Mouse (Mus musculus) embryonic facial prominence, embryonic 10.5 days (tissue): ENCODE results near the gene Tpp1. TPM values are rescaled to one million over a fixed set of nuclear protein-coding genes. Genes with fewer than 3 reads are reported as not detected.
"Not testable (repeated sequence)": the region's sequence is repeated elsewhere in the genome, so short reads cannot be mapped to it uniquely, and the experiment has no call there.

Experiments used
- DNase-seq: peaks from one replicate; pipeline ENCODE4 v3.0.0-alpha.2; 2017; ENCODE audit warnings: low spot score
- H3K27ac ChIP-seq: fragments of 300-500 bp; sonication (generic); replicated peaks from 2 replicates; pipeline ENCODE4 v1.5.1; 2016; ENCODE audit warnings: mild to moderate bottlenecking
- H3K27me3 ChIP-seq: fragments of 300-500 bp; sonication (generic); replicated peaks from 2 replicates; pipeline ENCODE4 v1.6.1; 2016; ENCODE audit warnings: low read depth, mild to moderate bottlenecking; ENCODE audit not compliant: poor library complexity, severe bottlenecking
- H3K36me3 ChIP-seq: fragments of 300-500 bp; sonication (generic); replicated peaks from 2 replicates; pipeline ENCODE4 v1.6.1; 2016; ENCODE audit warnings: mild to moderate bottlenecking, moderate library complexity
- H3K4me1 ChIP-seq: fragments of 300-500 bp; sonication (generic); 2 replicates; pipeline ENCODE4 v1.6.1; 2016
- H3K4me3 ChIP-seq: fragments of 300-500 bp; sonication (generic); 2 replicates; pipeline ENCODE4 v1.5.1; 2016; ENCODE audit warnings: mild to moderate bottlenecking, moderate library complexity
- H3K9me3 ChIP-seq: fragments of 300-500 bp; sonication (generic); 2 replicates; pipeline ENCODE4 v1.6.1; 2016; ENCODE audit warnings: mild to moderate bottlenecking
- WGBS: fragments of 180-500 bp; shearing (Covaris S2); methylation state at CpG from one replicate; pipeline ENCODE4 v1.1.7; 2016; 5-methylcytosine and 5-hydroxymethylcytosine counted together
- polyA plus RNA-seq: library from polyadenylated mRNA; unstranded; fragments of >200 nt; fragmentation: Nextera tagmentation; extraction: Ambion mirVana; gene quantifications from 2 replicates; pipeline ENCODE4 v1.2.1, GENCODE M21; 2016

The Tpp1 gene
- polyA plus RNA-seq, 1 experiment from 2014 or later: 45.0 TPM

- Histone ChIP-seq H3K27me3 (no peaks in the 10 kb centered on the region), H3K4me3 (no peak overlapping the region), H3K9me3 (no peaks in the 10 kb centered on the region), H3K4me1 (peaks cover 14% of the 10 kb centered on the region), H3K36me3 (peaks cover 72% of the 10 kb centered on the region), H3K27ac (no peak overlapping the region)
- DNase-seq: no peak
- 80% methylated on average over 2 of the region's 2 CpGs for WGBS
Observed at GRCm38 (mm10) chr7:105752716-105753115, 681 bp upstream of the Tpp1 start.

- Histone ChIP-seq H3K36me3 (peaks cover 44% of the 10 kb centered on the region), H3K27me3 (no peaks in the 10 kb centered on the region), H3K4me3 (no peak overlapping the region), H3K27ac (no peak overlapping the region), H3K4me1 (peaks cover 31% of the 10 kb centered on the region), H3K9me3 (no peaks in the 10 kb centered on the region)
- WGBS: 78% methylated on average over 2 of the region's 2 CpGs
- DNase-seq: no peak
Observed at GRCm38 (mm10) chr7:105747776-105748175, 4.3 kb downstream of the Tpp1 start.

- WGBS: under 1% methylated on average over 67 of the region's 67 CpGs
- H3K36me3 ChIP-seq: peaks cover 67% of the 10 kb centered on the region
- DNase-seq: peak; percentile 94
Observed at GRCm38 (mm10) chr7:105743926-105744590, 8.0 kb downstream of the Tpp1 start, which contains the start of gene Taf10. Taf10 (minus strand) TSS chr7:105744361.

GRCm38 (mm10) chr7:105743246-105743925 lies 8.6 kb downstream of the Tpp1 start:
- H3K4me3 ChIP-seq: peak overlapping the region; percentile 97
- DNase-seq, H3K9me3 ChIP-seq, H3K27me3 ChIP-seq: not testable (repeated sequence)
- H3K36me3 ChIP-seq: peaks cover 60% of the 10 kb centered on the region
- WGBS: 37% methylated on average over 20 of the region's 20 CpGs
- peak overlapping the region; percentile 92 for H3K27ac ChIP-seq
- H3K4me1 ChIP-seq: peaks cover 31% of the 10 kb centered on the region

More at GRCm38 (mm10) chr7:105743926-105744590, 8.0 kb downstream of the Tpp1 start, which contains the start of gene Taf10:
- peak within 1 kb of the TSS; percentile 97 for H3K4me3 ChIP-seq
- H3K27me3 ChIP-seq: no peaks in the 10 kb centered on the region
- peak within 1 kb of the TSS; percentile 92 for H3K27ac ChIP-seq
- no peaks in the 10 kb centered on the region for H3K9me3 ChIP-seq
- H3K4me1 ChIP-seq: peaks cover 25% of the 10 kb centered on the region

DNA sequence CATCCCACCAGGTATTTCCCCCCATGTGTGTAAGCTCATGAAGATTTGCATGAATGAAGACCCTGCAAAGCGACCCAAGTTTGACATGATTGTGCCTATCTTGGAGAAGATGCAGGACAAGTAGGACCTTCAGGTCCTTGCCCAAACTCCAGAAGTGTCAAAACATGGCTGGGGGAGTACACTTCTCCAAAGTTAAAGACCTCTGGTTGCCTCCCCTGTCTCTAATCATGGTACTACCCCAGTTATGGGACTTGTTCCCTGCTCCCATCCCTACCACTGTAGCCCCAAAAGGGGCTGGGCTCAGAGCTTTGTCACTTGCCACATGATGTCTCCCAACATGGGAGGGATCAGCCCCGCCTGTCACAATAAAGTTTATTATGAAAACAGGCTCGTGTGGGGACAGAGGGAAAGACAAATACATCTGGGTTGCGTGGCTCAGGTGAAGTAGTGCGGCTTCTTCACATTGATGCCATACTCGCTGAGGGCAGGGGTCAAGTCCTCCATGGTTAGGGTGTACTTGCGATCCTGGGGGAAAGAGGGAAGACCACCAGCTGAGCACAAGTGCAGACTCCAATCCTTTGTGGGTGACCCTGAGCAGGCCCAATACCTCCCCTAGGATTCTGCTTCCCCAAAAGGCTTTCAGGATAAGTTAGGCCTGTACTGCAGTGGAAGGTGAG lies 9.4 kb downstream of the Tpp1 start:
- not testable (repeated sequence) for H3K9me3 ChIP-seq, DNase-seq, H3K27me3 ChIP-seq, H3K27ac ChIP-seq
- H3K4me3 ChIP-seq: peak overlapping the region; percentile 97; the same call in 1 of the 2 replicates
- peaks cover 38% of the 10 kb centered on the region for H3K4me1 ChIP-seq
- H3K36me3 ChIP-seq: peaks cover 53% of the 10 kb centered on the region
- WGBS: 87% methylated on average over 7 of the region's 7 CpGs

DNA sequence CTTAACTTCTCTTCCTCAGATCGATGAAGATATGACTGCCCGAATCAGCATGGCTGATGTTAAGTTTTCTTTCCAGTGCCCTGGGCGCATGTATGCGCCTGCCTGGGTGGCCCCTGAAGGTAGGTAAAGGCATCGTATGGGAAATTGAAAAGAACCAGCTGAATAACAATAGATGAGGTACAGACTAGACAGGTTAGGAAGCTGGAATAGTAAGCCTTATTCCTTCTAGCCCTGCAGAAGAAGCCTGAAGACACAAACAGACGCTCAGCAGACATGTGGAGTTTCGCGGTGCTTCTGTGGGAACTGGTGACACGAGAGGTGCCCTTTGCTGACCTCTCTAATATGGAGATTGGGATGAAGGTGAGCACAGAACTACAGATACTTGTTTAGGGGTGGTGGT lies 10.1 kb downstream of the Tpp1 start:
- Histone ChIP-seq H3K4me3 (no peak overlapping the region), H3K9me3 (no peaks in the 10 kb centered on the region), H3K27ac (no peak overlapping the region), H3K27me3 (no peaks in the 10 kb centered on the region), H3K36me3 (peaks cover 47% of the 10 kb centered on the region), H3K4me1 (peaks cover 45% of the 10 kb centered on the region)
- no peak for DNase-seq
- WGBS: 93% methylated on average over 9 of the region's 9 CpGs

DNA sequence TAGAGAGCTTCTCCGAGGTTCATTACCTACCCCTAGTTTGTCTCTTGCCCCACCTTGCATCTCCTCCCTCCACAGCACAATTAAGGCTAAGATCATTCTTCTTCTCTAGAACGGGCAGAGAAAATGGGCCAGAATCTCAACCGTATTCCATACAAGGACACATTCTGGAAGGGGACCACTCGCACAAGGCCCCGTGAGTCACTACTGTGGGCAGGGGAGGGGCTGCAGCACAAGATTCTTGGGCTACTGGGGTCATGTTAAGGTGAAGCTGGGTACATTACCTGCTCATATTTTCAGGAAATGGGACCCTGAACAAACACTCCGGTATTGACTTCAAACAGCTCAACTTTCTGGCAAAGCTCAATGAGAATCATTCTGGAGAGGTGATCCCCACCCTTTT lies 11.2 kb downstream of the Tpp1 start:
- Histone ChIP-seq H3K4me3 (no peak overlapping the region), H3K9me3 (no peaks in the 10 kb centered on the region), H3K27me3 (no peaks in the 10 kb centered on the region), H3K27ac (no peak overlapping the region), H3K36me3 (peaks cover 38% of the 10 kb centered on the region), H3K4me1 (peaks cover 46% of the 10 kb centered on the region)
- 89% methylated on average over 6 of the region's 6 CpGs for WGBS
- DNase-seq: no peak

- Histone ChIP-seq H3K36me3 (peaks cover 38% of the 10 kb centered on the region), H3K27me3 (no peaks in the 10 kb centered on the region), H3K4me3 (no peak overlapping the region), H3K4me1 (peaks cover 51% of the 10 kb centered on the region), H3K9me3 (no peaks in the 10 kb centered on the region), H3K27ac (no peak overlapping the region)
- no peak for DNase-seq
- 91% methylated on average over 13 of the region's 13 CpGs for WGBS
Observed at GRCm38 (mm10) chr7:105740089-105740795, 11.8 kb downstream of the Tpp1 start.

- Histone ChIP-seq H3K4me3 (peak overlapping the region; percentile 38; the same call in 1 of the 2 replicates), H3K36me3 (peaks cover 48% of the 10 kb centered on the region), H3K27me3 (no peaks in the 10 kb centered on the region), H3K9me3 (no peaks in the 10 kb centered on the region), H3K4me1 (peaks cover 50% of the 10 kb centered on the region), H3K27ac (peak overlapping the region; percentile 83)
- peak; percentile 81 for DNase-seq
- WGBS: 17% methylated on average over 3 of the region's 3 CpGs
Observed at GRCm38 (mm10) chr7:105738948-105739347, 13.1 kb downstream of the Tpp1 start.

DNA sequence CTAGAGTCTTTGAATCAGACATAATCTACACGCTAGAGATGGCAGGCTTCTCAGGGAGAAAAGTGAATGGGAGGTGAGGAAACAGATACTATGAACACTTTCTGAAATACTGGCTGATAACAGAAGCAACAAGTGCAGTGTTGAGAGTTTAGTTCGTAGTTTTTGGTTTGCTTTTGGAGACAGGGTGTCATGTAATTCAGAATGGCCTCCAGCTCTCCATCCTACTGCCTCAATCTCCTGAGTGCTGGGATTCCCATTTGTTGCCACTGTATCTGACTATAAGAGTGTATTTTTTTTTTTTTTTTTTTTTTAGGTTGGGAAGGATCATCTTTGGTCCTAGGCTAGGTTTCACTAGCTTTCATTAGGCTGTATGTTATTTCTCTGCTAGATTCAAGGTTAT lies 13.7 kb downstream of the Tpp1 start:
- Histone ChIP-seq H3K4me1 (peaks cover 45% of the 10 kb centered on the region), H3K36me3 (peaks cover 55% of the 10 kb centered on the region), H3K27ac (peak overlapping the region; percentile 83; the same call in 1 of the 2 replicates), H3K27me3 (no peaks in the 10 kb centered on the region), H3K4me3 (peak overlapping the region; percentile 78; the same call in 1 of the 2 replicates), H3K9me3 (no peaks in the 10 kb centered on the region)
- no peak for DNase-seq
- WGBS: 83% methylated on average over 2 of the region's 2 CpGs

DNA sequence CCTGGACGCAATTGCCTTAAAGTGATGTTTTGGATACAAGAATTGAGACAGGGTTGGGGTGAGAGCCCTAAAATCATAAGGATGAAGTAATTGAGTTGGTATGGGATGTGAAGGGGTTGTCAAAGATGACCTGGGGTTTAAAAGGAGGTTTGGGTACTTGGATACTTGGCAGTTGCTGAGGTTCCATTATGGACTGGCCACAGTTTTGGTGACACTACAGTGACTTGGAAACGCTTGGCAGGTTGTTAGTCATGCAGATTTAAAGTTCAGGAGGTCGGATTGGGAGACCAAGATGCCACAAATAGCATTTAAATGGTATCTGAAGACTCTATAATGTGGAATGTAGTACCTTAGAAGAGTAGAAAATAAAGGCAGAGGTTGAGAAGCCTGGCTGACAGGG lies 14.4 kb downstream of the Tpp1 start:
- Histone ChIP-seq H3K4me3 (peak overlapping the region; percentile 78), H3K27ac (peak overlapping the region; percentile 90; the same call in 1 of the 2 replicates), H3K27me3 (no peaks in the 10 kb centered on the region), H3K4me1 (peaks cover 40% of the 10 kb centered on the region), H3K36me3 (peaks cover 55% of the 10 kb centered on the region), H3K9me3 (no peaks in the 10 kb centered on the region)
- DNase-seq: no peak
- WGBS: 39% methylated on average over 3 of the region's 3 CpGs

DNA sequence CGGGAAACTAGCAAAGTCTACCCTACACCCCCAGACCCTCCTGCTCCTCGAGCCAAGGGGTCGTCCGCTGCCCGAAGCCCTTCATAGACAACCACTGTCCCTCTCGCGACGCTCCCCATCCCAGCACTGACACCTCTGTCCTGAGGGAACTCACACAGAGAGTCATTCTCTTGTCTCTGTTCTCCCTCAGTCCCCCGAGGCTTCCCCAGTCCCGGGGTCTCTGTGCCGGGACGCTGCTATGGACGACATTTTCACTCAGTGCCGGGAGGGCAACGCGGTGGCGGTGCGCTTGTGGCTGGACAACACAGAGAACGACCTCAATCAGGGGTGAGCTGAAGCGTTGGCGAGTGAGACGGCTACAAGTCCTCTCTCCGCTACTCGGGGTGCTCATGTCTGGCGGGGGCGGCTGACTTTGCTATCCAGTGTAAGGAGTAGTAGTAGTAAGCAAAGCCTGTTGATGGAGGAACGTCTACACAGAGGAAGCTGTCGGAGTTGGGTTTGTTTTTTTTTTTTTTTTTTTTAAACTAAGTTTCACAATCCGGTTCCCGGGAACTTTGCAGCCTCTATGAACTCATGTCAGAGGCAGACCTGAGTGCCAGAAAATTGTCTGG lies 15.0 kb downstream of the Tpp1 start, which contains the start of gene Rrp8:
Gene Rrp8, minus strand, starts transcription at position 475 of the 611 bp plus-strand sequence.
- no peak for DNase-seq
- Histone ChIP-seq H3K27me3 (no peaks in the 10 kb centered on the region), H3K36me3 (peaks cover 55% of the 10 kb centered on the region), H3K9me3 (no peaks in the 10 kb centered on the region), H3K4me3 (peak within 1 kb of the TSS; percentile 78), H3K4me1 (peaks cover 40% of the 10 kb centered on the region), H3K27ac (peak within 1 kb of the TSS; percentile 90)
- WGBS: under 1% methylated on average over 30 of the region's 30 CpGs
